ENCODE assay signal across 14 mouse cellular contexts in genomic region chr4:82330095-82330494, GRCm38 (mm10).
"Had no signal": no experiment of that assay in that cellular context is flagged by ENCODE, and none has a peak within 500 bp of the region (broad histone marks: within the 10 kb centered on the region; RNA-seq: fewer than 3 reads in every experiment).

No protein-coding gene starts in this region.

- H3K9ac ChIP-seq: intestine, embryonic 15.5 days; limb, embryonic 12.5 days; liver, embryonic 13.5 days; liver, postnatal 0 days; lung, embryonic 15.5 days; midbrain, embryonic 12.5 days had no signal

- DNase-seq: kidney, adult 18-20 months; kidney, postnatal 10 days; kidney, postnatal 4 days; liver; liver, embryonic 13.5 days; liver, postnatal 0 days; thymus, adult 2 months; thymus, postnatal 25 days had no signal

- H3K4me3 ChIP-seq: intestine, embryonic 15.5 days; limb, embryonic 12.5 days; liver, embryonic 13.5 days; lung, embryonic 15.5 days; megakaryocyte, embryonic 14.5 days; midbrain, embryonic 12.5 days had no signal

- H3K36me3 ChIP-seq: intestine, embryonic 15.5 days; liver, embryonic 13.5 days had no signal

- H3K4me2 ChIP-seq: intestine, embryonic 15.5 days; limb, embryonic 12.5 days; liver, embryonic 13.5 days; lung, embryonic 15.5 days; midbrain, embryonic 12.5 days had no signal

- H3K27me3 ChIP-seq: intestine, embryonic 15.5 days; limb, embryonic 12.5 days; liver, embryonic 13.5 days; lung, embryonic 15.5 days; megakaryocyte, embryonic 14.5 days; midbrain, embryonic 12.5 days had no signal

- H3K4me1 ChIP-seq: intestine, embryonic 15.5 days; limb, embryonic 12.5 days; liver, embryonic 13.5 days; megakaryocyte, embryonic 14.5 days had no signal

- ATAC-seq: intestine, embryonic 15.5 days; liver, postnatal 0 days had no signal

- H3K27ac ChIP-seq: intestine, embryonic 15.5 days; limb, embryonic 12.5 days; liver, embryonic 13.5 days; lung, embryonic 15.5 days; macrophage; midbrain, embryonic 12.5 days had no signal

- H3K9me3 ChIP-seq: intestine, embryonic 15.5 days; limb, embryonic 12.5 days; liver, embryonic 13.5 days; lung, embryonic 15.5 days; megakaryocyte, embryonic 14.5 days; midbrain, embryonic 12.5 days had no signal
